Mouse (Mus musculus) liver, postnatal 0 days (tissue): ENCODE measurements at regions not wholly inside any gene's neighbourhood (a gene's known extent, or its start where the extent isn't known, plus 50 kb on each side); places are given as distances from the start of the nearest gene placed in this dataset.

Source experiments
- ATAC-seq: fragments of 200-750 bp; cut with Nextera tagmentation; 2 replicates; pipeline ENCODE4 v1.8.0; 2017; ENCODE audit warnings: mild to moderate bottlenecking, moderate library complexity
- DNase-seq: peaks from one replicate; pipeline ENCODE4 v3.0.0-alpha.2; 2016
- H3K27ac ChIP-seq: fragments of 300-500 bp; sonication (generic); 2 replicates; pipeline ENCODE4 v1.5.1; 2014; ENCODE audit warnings: antibody characterized with exemption, moderate library complexity, mild to moderate bottlenecking, low read depth
- H3K27me3 ChIP-seq: fragments of 300-500 bp; sonication (generic); 2 replicates; pipeline ENCODE4 v1.6.1; 2014; ENCODE audit warnings: low read length, control low read depth, mixed read lengths; ENCODE audit not compliant: insufficient read depth
- H3K36me3 ChIP-seq: fragments of 300-500 bp; sonication (generic); replicated peaks from 2 replicates; pipeline ENCODE4 v1.6.1; 2014; ENCODE audit warnings: mild to moderate bottlenecking, control low read depth, low read length, moderate library complexity, mixed read lengths; ENCODE audit not compliant: insufficient read depth
- H3K4me1 ChIP-seq: fragments of 300-500 bp; sonication (generic); 2 replicates; pipeline ENCODE4 v1.6.1; 2014; ENCODE audit warnings: antibody characterized with exemption, mild to moderate bottlenecking, control low read depth; ENCODE audit not compliant: insufficient read depth
- H3K4me2 ChIP-seq: fragments of 300-500 bp; sonication (generic); 2 replicates; pipeline ENCODE4 v1.6.1; 2014; ENCODE audit warnings: low read depth, mild to moderate bottlenecking, low read length, moderate library complexity, mixed read lengths
- H3K4me3 ChIP-seq: fragments of 300-500 bp; sonication (generic); 2 replicates; pipeline ENCODE4 v1.5.1; 2014; ENCODE audit warnings: low read depth, low read length
- H3K9ac ChIP-seq: fragments of 300-500 bp; sonication (generic); replicated peaks from 2 replicates; pipeline ENCODE4 v1.6.1; 2014; ENCODE audit warnings: mild to moderate bottlenecking, moderate library complexity
- H3K9me3 ChIP-seq: fragments of 300-500 bp; sonication (generic); 2 replicates; pipeline ENCODE4 v1.6.1; 2016; ENCODE audit warnings: mild to moderate bottlenecking, control low read depth, low read length, mixed read lengths
- CTCF ChIP-seq: sonication (generic); IDR thresholded peaks from 2 replicates; pipeline ENCODE4 v1.5.1; 2016; ENCODE audit warnings: antibody characterized with exemption, low read depth
- EP300 ChIP-seq: IDR thresholded peaks from 2 replicates; pipeline ENCODE4 v1.6.1; 2016; ENCODE audit warnings: antibody characterized with exemption, low read depth, mild to moderate bottlenecking
- WGBS: fragments of 180-500 bp; shearing (Covaris S2); extraction: QIAGEN DNeasy Blood & Tissue Kit; methylation state at CpG from one replicate; pipeline ENCODE4 v1.1.7; 2014; ENCODE audit not compliant: insufficient replicate concordance; 5-methylcytosine and 5-hydroxymethylcytosine counted together

DNA sequence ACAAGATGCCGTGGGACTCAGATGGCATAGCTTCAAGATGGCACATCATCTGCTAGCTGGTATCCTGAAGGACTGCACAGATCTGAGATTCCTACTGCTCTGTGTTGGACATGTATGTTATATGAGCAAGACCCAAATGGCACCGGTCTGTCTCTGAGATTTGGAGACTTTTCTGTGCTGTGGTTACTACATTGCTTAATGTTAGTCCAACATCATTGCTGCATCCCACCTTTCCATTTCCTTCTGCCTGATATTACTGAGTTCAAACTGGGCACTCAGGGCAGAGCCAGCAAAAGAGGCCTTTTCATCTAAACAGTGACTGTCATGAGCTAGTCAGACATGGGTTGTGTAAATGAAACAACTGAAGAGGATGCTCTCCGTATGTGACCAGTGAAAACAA is 383.3 kb downstream of the Rps24 start:
- no peaks in the 10 kb centered on the region for H3K27me3 ChIP-seq
- WGBS: 82% methylated on average over 3 of the region's 3 CpGs
- H3K4me3 ChIP-seq: no peak overlapping the region
- H3K4me1 ChIP-seq: no peaks in the 10 kb centered on the region
- H3K9ac ChIP-seq: no peak overlapping the region
- H3K9me3 ChIP-seq: no peaks in the 10 kb centered on the region
- no peak for ATAC-seq
- no peak overlapping the region for H3K4me2 ChIP-seq
- no peaks in the 10 kb centered on the region for H3K36me3 ChIP-seq
- TF ChIP-seq EP300 (no peak), CTCF (no peak)
- no peak overlapping the region for H3K27ac ChIP-seq
- DNase-seq: no peak

DNA sequence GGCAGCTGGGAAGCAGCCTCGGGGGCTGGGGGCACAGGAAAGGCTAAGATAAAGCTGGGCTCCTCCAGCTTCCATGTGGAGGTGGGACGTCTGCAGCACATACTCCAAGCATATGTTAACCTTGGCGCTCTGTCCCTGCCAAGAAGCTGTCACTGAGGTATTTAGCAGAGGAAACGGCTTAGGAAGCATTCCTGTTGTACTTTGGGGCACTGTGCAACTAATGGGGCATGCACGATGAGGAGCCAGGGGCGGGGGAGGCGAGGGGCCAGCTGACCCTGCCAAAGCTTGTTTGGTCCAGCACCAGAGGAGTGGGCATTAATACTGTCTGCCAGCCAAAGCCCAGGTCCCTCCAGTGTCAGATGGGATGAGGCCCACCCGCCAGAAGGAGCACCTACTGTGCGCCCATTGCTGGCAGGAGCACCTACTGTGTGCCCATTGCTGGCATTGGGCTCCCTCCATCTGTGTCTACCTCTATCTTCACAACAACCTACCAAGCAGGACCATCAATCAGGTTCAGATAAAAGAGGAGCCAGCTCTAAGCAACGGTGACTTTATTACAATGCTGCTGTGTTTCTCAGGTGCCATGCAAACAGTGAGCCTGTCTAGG is 384.6 kb downstream of the Rps24 start:
- no peak for ATAC-seq
- Histone ChIP-seq H3K27me3 (no peaks in the 10 kb centered on the region), H3K4me3 (no peak overlapping the region), H3K9ac (no peak overlapping the region), H3K4me2 (no peak overlapping the region), H3K9me3 (no peaks in the 10 kb centered on the region), H3K27ac (no peak overlapping the region), H3K36me3 (no peaks in the 10 kb centered on the region), H3K4me1 (no peaks in the 10 kb centered on the region)
- WGBS: 68% methylated on average over 10 of the region's 10 CpGs
- no peak for TF ChIP-seq EP300
- no peak for TF ChIP-seq CTCF
- no peak for DNase-seq

DNA sequence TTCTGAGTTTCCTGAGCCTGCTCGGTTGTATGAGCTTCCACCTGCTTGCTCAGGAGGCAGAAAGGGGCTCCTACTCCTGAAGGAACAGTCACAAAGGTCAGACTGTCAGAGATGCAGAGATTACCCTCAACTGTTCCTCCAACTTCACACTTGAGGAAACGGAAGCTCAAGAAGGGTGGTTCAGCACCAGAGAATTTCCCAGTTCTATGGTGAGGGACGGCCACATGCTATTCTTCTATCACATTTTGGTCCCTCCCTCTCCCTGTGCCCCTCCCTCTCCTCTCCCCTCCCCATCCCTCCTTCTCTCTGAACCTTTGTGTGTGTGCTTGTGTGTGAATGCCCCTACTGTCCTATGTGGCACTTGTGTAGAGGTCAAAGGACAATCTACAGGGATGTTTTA is 386.0 kb downstream of the Rps24 start:
- Histone ChIP-seq H3K27ac (no peak overlapping the region), H3K4me2 (no peak overlapping the region), H3K9ac (no peak overlapping the region), H3K27me3 (no peaks in the 10 kb centered on the region), H3K4me1 (no peaks in the 10 kb centered on the region), H3K4me3 (no peak overlapping the region), H3K9me3 (no peaks in the 10 kb centered on the region), H3K36me3 (no peaks in the 10 kb centered on the region)
- no peak for DNase-seq
- ATAC-seq: no peak
- 38% methylated on average over 3 of the region's 3 CpGs for WGBS
- TF ChIP-seq CTCF (no peak), EP300 (no peak)

DNA sequence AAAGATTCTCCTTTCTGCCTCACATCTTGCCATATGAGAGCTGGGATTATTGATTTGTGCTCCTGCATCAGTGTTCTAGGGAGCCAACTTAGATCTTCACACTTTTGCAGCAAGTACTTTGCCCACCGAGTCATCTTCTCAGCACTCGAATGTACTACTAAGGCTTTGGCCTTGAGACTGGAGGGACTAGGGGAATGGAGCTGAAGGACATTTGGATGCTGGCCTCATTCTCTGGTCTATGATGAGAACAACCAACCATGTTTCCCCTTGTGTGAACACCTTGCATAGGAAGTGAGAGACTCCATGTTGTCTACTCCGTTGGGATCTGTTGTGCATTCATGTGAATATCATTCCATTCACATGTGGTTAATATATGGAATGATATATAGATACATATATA is 386.5 kb downstream of the Rps24 start:
- H3K9ac ChIP-seq: no peak overlapping the region
- no peak overlapping the region for H3K4me2 ChIP-seq
- no peak for DNase-seq
- ATAC-seq: no peak
- H3K9me3 ChIP-seq: no peaks in the 10 kb centered on the region
- H3K36me3 ChIP-seq: no peaks in the 10 kb centered on the region
- 81% methylated on average over 3 of the region's 3 CpGs for WGBS
- H3K4me3 ChIP-seq: no peak overlapping the region
- TF ChIP-seq CTCF (no peak), EP300 (no peak)
- H3K4me1 ChIP-seq: no peaks in the 10 kb centered on the region
- H3K27me3 ChIP-seq: no peaks in the 10 kb centered on the region
- H3K27ac ChIP-seq: no peak overlapping the region

DNA sequence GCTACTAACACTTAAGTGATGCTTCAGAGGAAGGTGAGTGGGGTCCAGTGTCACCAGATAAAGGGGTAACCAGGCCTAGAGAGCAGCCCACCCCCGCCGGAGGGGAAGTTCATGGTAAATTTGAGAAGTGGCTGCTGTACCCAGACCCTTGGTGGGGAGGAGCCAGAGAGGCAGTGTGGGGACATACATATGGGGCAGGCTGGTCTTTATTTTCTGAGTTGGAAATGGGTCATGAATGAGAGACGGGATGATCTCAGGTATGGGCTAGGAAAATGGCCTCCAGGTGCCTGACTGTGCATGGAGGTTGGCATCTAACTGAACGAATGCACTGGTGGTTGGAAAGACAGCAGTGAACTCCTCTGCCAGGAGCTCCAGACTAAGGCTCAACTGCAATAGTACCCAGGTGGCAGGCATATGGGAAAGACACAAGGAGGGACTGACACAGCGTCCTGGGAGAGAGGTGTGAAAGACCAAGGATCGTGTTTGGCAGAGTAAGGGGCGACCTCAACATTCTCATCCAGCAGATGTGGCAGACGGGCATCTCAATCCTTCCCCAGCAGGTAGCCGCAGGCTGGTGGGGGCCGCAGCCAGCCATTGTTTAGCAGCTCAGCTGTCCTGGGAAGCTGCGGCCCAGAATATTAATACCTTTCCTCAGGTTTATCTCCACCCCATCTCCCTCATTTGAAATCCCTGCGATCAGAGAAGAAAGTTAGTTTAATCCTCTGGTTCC is 387.7 kb downstream of the Rps24 start:
- ATAC-seq (no peak), DNase-seq (no peak)
- H3K4me2 ChIP-seq: no peak overlapping the region
- no peak overlapping the region for H3K4me3 ChIP-seq
- H3K4me1 ChIP-seq: no peaks in the 10 kb centered on the region
- no peak overlapping the region for H3K27ac ChIP-seq
- TF ChIP-seq EP300: no peak
- TF ChIP-seq CTCF: no peak
- no peak overlapping the region for H3K9ac ChIP-seq
- H3K27me3 ChIP-seq: no peaks in the 10 kb centered on the region
- 63% methylated on average over 12 of the region's 12 CpGs for WGBS
- H3K9me3 ChIP-seq: no peaks in the 10 kb centered on the region
- no peaks in the 10 kb centered on the region for H3K36me3 ChIP-seq

DNA sequence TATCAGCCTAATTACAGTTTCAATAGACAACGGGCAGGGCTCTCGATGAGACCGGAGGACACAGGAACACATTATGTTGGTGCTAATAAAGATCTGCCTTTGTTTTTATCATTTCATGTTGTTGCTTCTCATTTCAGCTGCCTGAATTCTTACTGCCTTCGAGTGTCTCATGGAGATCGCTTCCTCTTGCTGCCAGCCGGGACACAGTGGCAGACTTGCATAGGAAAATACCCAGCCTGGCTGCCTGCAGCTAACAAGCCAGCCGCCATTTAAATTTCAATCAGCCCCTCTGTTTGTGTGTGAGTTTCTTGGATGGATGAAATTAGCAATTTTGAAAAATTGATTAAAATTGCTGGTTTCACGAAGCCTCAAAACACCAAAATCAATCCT is 388.2 kb downstream of the Rps24 start:
- H3K9me3 ChIP-seq: no peaks in the 10 kb centered on the region
- ATAC-seq (no peak), DNase-seq (no peak)
- H3K4me3 ChIP-seq: no peak overlapping the region
- H3K4me2 ChIP-seq: no peak overlapping the region
- TF ChIP-seq EP300: no peak
- no peak for TF ChIP-seq CTCF
- 74% methylated on average over 8 of the region's 8 CpGs for WGBS
- no peak overlapping the region for H3K27ac ChIP-seq
- H3K27me3 ChIP-seq: no peaks in the 10 kb centered on the region
- H3K9ac ChIP-seq: no peak overlapping the region
- no peaks in the 10 kb centered on the region for H3K4me1 ChIP-seq
- H3K36me3 ChIP-seq: no peaks in the 10 kb centered on the region

DNA sequence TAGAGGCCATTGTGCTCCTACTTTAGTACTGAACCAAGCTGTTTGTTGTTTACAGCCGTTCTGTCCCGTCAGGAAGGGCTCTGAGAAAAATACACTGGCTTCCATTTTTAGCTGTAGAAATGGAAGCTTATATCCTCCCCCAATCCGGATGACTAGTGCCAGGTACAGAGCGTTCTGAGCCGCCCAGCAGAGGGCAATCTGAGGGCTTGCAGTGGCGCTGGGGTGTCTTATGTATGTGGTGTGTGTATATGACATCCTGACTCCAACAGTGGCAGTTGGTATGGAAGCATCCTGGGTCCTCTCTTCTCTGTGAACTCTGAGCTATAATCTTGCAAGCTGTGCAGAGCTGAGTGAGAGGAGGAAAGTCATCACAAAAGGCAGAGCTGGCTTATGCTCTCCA is 389.0 kb downstream of the Rps24 start:
- 55% methylated on average over 6 of the region's 6 CpGs for WGBS
- no peak overlapping the region for H3K27ac ChIP-seq

More for the DNA sequence above, 389.0 kb downstream of the Rps24 start:
- no peak for DNase-seq
- H3K4me1 ChIP-seq: no peaks in the 10 kb centered on the region
- H3K27me3 ChIP-seq: no peaks in the 10 kb centered on the region
- TF ChIP-seq EP300 (no peak), CTCF (no peak)
- no peak overlapping the region for H3K4me3 ChIP-seq
- ATAC-seq: no peak
- H3K9me3 ChIP-seq: no peaks in the 10 kb centered on the region
- no peaks in the 10 kb centered on the region for H3K36me3 ChIP-seq
- H3K4me2 ChIP-seq: no peak overlapping the region
- H3K9ac ChIP-seq: no peak overlapping the region
